Mouse (Mus musculus) small intestine, adult 2 months (tissue): Measurements from ENCODE around the gene AI597479.

Experiments
- CTCF ChIP-seq: fragments of 200-500 bp; IDR thresholded peaks from 2 replicates; pipeline ENCODE4 v1.5.1; 2012; ENCODE audit warnings: low read depth, mild to moderate bottlenecking, control low read depth, inconsistent platforms, low read length, moderate library complexity, mixed read lengths; ENCODE audit not compliant: insufficient replicate concordance, insufficient read length; ENCODE audit errors: extremely low read depth
- POLR2A ChIP-seq: fragments of 200-500 bp; IDR thresholded peaks from 2 replicates; pipeline ENCODE4 v1.6.1; 2012; ENCODE audit warnings: low read depth, mild to moderate bottlenecking, control low read depth, inconsistent platforms, low read length, moderate library complexity

GRCm38 (mm10) chr1:43066573-43066972 is 31.9 kb upstream of the AI597479 start:
- TF ChIP-seq CTCF (no peak), POLR2A (no peak)
